Mouse (Mus musculus): Measurements from ENCODE around the gene Pdc.
"Not testable (repeated sequence)": the region's sequence is repeated elsewhere in the genome, so short reads cannot be mapped to it uniquely, and the experiment has no call there.

Gene Pdc

GRCm38 (mm10) chr1:150319205-150319604, at the start of gene Pdc:
Gene Pdc (plus strand): TSS chr1:150319417.
- no peak for DNase-seq (ENCODE audit: low read depth)

- DNase-seq (ENCODE audit: low read depth) = not testable (repeated sequence)
Measured at GRCm38 (mm10) chr1:150294051-150294450, 25.2 kb upstream of the Pdc start.

GRCm38 (mm10) chr1:150307599-150307998, 11.6 kb upstream of the Pdc start:
- no peak for DNase-seq (ENCODE audit: low read depth)

GRCm38 (mm10) chr1:150335111-150335510, 15.9 kb downstream of the Pdc start:
- no peak for DNase-seq (ENCODE audit: low read depth)

- no peak for DNase-seq (ENCODE audit: low read depth)
Measured at GRCm38 (mm10) chr1:150360864-150361263, 41.6 kb downstream of the Pdc start.

GRCm38 (mm10) chr1:150372895-150373294, 53.7 kb downstream of the Pdc start:
- DNase-seq (ENCODE audit: low read depth) = peak; percentile 7

GRCm38 (mm10) chr1:150374247-150374646, 55.0 kb downstream of the Pdc start:
- no peak for DNase-seq (ENCODE audit: low read depth)
